Mouse (Mus musculus): Measurements from ENCODE around the gene Dll4.

DNA sequence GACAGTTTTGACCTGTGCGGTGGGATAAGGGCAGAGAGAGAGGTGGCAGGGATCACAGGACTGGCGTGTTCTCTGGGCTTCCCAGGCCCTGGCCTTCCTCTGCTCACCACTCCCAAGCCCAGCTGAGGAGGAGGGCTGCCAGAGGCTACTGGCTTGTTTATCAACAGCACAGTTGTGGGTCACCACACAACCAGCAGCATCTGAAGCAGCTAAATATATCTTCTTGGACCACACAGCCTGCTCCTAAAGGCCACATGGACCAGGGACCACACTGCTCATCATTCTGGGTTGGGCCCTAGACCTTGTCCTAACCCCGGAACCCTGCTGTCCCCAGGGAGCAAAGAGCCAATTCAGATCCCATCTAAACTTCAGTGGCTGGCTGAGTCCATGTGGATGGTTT lies 39.4 kb downstream of the Dll4 start:
- TF ChIP-seq GATA1 (IDR thresholded peaks at IDR 0.05; ENCODE audit: borderline replicate concordance, low read length) (no peak), FLI1 (IDR thresholded peaks at IDR 0.05; ENCODE audit: low read length) (no peak)
